Mouse (Mus musculus): ENCODE measurements at regions not wholly inside any gene's neighbourhood (a gene's known extent, or its start where the extent isn't known, plus 50 kb on each side); places are given as distances from the start of the nearest gene placed in this dataset.

DNA sequence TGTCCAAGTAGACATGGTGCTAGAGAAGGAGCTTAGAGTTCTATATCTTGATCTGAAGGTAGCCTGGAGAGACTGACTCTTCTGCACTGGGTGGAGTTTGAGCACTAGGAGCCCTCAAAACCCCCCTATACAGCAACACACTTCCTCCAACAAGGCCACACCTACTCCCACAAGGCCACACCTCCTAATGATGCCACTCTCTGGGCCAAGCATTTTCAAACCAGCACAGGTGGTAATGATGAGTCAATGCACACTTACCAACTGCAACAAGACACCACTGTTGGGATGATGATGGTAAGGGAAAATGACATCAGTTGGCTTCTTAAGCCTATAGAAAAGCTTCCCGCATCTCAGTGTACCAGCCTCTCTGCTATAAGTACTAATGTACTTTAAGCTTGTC lies 83.5 kb upstream of the Rybp start:
- Histone ChIP-seq H3K36me3 (ENCODE audit: control insufficient read depth in 1 of 2, insufficient read depth in 2 of 2, low read length in 2 of 2) (no peaks in the 10 kb centered on the region), H3K79me2 (ENCODE audit: control insufficient read depth, insufficient read depth, low read length, poor library complexity) (no peaks in the 10 kb centered on the region), H3K27ac (ENCODE audit: control insufficient read depth, low read depth, low read length) (no peak overlapping the region), H3K9ac (ENCODE audit: control insufficient read depth, low read depth, low read length, poor library complexity, severe bottlenecking) (no peak overlapping the region), H3K4me1 (ENCODE audit: control insufficient read depth in 1 of 2, insufficient read depth in 2 of 2, low read length in 2 of 2) (no peaks in the 10 kb centered on the region), H3K4me3 (ENCODE audit: control insufficient read depth in 1 of 2, insufficient read depth in 1 of 2, low read depth in 2 of 2, low read length in 2 of 2) (no peak overlapping the region), H3K9me3 (replicated peaks; ENCODE audit: insufficient read depth, low read length) (no peaks in the 10 kb centered on the region), H3K27me3 (ENCODE audit: control insufficient read depth in 1 of 2, insufficient read depth in 2 of 2, low read length in 2 of 2) (no peaks in the 10 kb centered on the region)
- TF ChIP-seq CHD2 (IDR thresholded peaks at IDR 0.05; ENCODE audit: low read length) = no peak
- no peak for TF ChIP-seq GABPA (IDR thresholded peaks at IDR 0.05; ENCODE audit: low read depth, low read length)
- TF ChIP-seq SMC3 (IDR thresholded peaks at IDR 0.05; ENCODE audit: low read depth, low read length) = no peak
- no peak for TF ChIP-seq NELFE (IDR thresholded peaks at IDR 0.05; ENCODE audit: low read depth, low read length)
- no peak for TF ChIP-seq EP300 (IDR thresholded peaks at IDR 0.05; ENCODE audit: low read depth in 1 of 2, low read length in 2 of 2)
- no peak for TF ChIP-seq USF2 (IDR thresholded peaks at IDR 0.05; ENCODE audit: borderline replicate concordance in 1 of 2, insufficient read depth in 1 of 2, low read depth in 1 of 2, low read length in 2 of 2)
- TF ChIP-seq POLR2AphosphoS5 (IDR thresholded peaks at IDR 0.05; ENCODE audit: borderline replicate concordance, low read depth, low read length) = no peak
- TF ChIP-seq ZMIZ1 (IDR thresholded peaks at IDR 0.05; ENCODE audit: low read depth, low read length) = no peak
- TF ChIP-seq MYC (IDR thresholded peaks at IDR 0.05; ENCODE audit: low read depth, low read length) = no peak
- TF ChIP-seq MAFK (IDR thresholded peaks at IDR 0.05; ENCODE audit: borderline replicate concordance, low read depth, low read length) = no peak
- no peak for TF ChIP-seq MAX (IDR thresholded peaks at IDR 0.05; ENCODE audit: low read length)
- TF ChIP-seq CTCF (IDR thresholded peaks at IDR 0.05 in 2 of 3, conservative IDR thresholded peaks at IDR 0.05 in 1 of 3; ENCODE audit: control insufficient read depth in 1 of 3, insufficient read depth in 1 of 3, low read depth in 2 of 3, low read length in 3 of 3, poor library complexity in 1 of 3, severe bottlenecking in 1 of 3) = no peak
- TF ChIP-seq CHD1 (IDR thresholded peaks at IDR 0.05; ENCODE audit: low read depth, low read length) = no peak
- no peak for TF ChIP-seq GATA1 (IDR thresholded peaks at IDR 0.05; ENCODE audit: low read depth, low read length)
- TF ChIP-seq UBTF (IDR thresholded peaks at IDR 0.05; ENCODE audit: borderline replicate concordance, insufficient read depth, low read depth, low read length) = no peak
- DNase-seq (ENCODE audit: low read depth, low spot score) = peak; percentile 5

DNA sequence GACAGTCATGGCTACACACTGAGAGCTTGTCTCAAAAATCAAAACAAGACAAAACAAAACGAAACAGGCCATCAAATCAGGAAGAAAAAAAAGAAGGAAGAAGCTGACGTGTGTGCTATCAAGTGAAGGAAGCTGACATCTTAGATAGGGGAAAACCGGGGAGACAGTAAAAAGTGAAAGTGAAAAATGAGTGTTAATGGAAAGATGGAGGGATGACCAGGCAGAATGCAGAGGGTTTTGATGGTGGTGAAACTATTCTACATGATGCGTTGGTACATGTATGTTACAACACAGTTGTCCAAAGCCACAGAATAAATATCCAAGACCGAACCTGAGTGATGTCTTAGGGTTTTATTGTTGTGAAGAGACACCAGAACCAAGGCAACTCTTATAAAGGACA lies 83.1 kb upstream of the Rybp start:
- Histone ChIP-seq H3K27ac (ENCODE audit: control insufficient read depth, low read depth, low read length) (no peak overlapping the region), H3K9me3 (replicated peaks; ENCODE audit: insufficient read depth, low read length) (no peaks in the 10 kb centered on the region), H3K4me3 (ENCODE audit: control insufficient read depth in 1 of 2, insufficient read depth in 1 of 2, low read depth in 2 of 2, low read length in 2 of 2) (peak overlapping the region in 1 of 2 experiments; percentile 19; a peak in 1 of 4 replicates), H3K36me3 (ENCODE audit: control insufficient read depth in 1 of 2, insufficient read depth in 2 of 2, low read length in 2 of 2) (peaks cover 0 to 3% of the 10 kb centered on the region in 2 experiments; a peak in 2 of 4 replicates), H3K27me3 (ENCODE audit: control insufficient read depth in 1 of 2, insufficient read depth in 2 of 2, low read length in 2 of 2) (no peaks in the 10 kb centered on the region), H3K4me1 (ENCODE audit: control insufficient read depth in 1 of 2, insufficient read depth in 2 of 2, low read length in 2 of 2) (no peaks in the 10 kb centered on the region; a peak in 1 of 4 replicates), H3K79me2 (ENCODE audit: control insufficient read depth, insufficient read depth, low read length, poor library complexity) (no peaks in the 10 kb centered on the region), H3K9ac (ENCODE audit: control insufficient read depth, low read depth, low read length, poor library complexity, severe bottlenecking) (no peak overlapping the region)
- no peak for TF ChIP-seq ELF1 (IDR thresholded peaks at IDR 0.05; ENCODE audit: low read depth, low read length)
- TF ChIP-seq MYB (IDR thresholded peaks at IDR 0.05; ENCODE audit: low read depth, low read length) = no peak
- no peak for TF ChIP-seq SMC3 (IDR thresholded peaks at IDR 0.05; ENCODE audit: low read depth, low read length)
- TF ChIP-seq ZMIZ1 (IDR thresholded peaks at IDR 0.05; ENCODE audit: low read depth, low read length) = no peak
- no peak for TF ChIP-seq MAFK (IDR thresholded peaks at IDR 0.05; ENCODE audit: borderline replicate concordance, low read depth, low read length)
- no peak for TF ChIP-seq BHLHE40 (IDR thresholded peaks at IDR 0.05; ENCODE audit: borderline replicate concordance, low read depth, low read length)
- TF ChIP-seq ZNF384 (IDR thresholded peaks at IDR 0.05; ENCODE audit: low read depth, low read length) = no peak
- no peak for TF ChIP-seq TAL1 (IDR thresholded peaks at IDR 0.05; ENCODE audit: low read length)
- no peak for TF ChIP-seq CTCF (IDR thresholded peaks at IDR 0.05 in 2 of 3, conservative IDR thresholded peaks at IDR 0.05 in 1 of 3; ENCODE audit: control insufficient read depth in 1 of 3, insufficient read depth in 1 of 3, low read depth in 2 of 3, low read length in 3 of 3, poor library complexity in 1 of 3, severe bottlenecking in 1 of 3)
- no peak for TF ChIP-seq MYC (IDR thresholded peaks at IDR 0.05; ENCODE audit: low read depth, low read length)
- TF ChIP-seq NRF1 (IDR thresholded peaks at IDR 0.05; ENCODE audit: insufficient read depth, low read depth, low read length, poor library complexity, severe bottlenecking) = no peak
- no peak for TF ChIP-seq POLR2AphosphoS5 (IDR thresholded peaks at IDR 0.05; ENCODE audit: borderline replicate concordance, low read depth, low read length)
- no peak for TF ChIP-seq RAD21 (IDR thresholded peaks at IDR 0.05; ENCODE audit: low read depth, low read length)
- TF ChIP-seq JUND (IDR thresholded peaks at IDR 0.05; ENCODE audit: low read depth, low read length) = no peak
- TF ChIP-seq E2F4 (IDR thresholded peaks at IDR 0.05; ENCODE audit: borderline replicate concordance, low read depth, low read length) = no peak
- no peak for TF ChIP-seq TCF12 (IDR thresholded peaks at IDR 0.05; ENCODE audit: low read depth, low read length)
- TF ChIP-seq USF2 (IDR thresholded peaks at IDR 0.05; ENCODE audit: borderline replicate concordance in 1 of 2, insufficient read depth in 1 of 2, low read depth in 1 of 2, low read length in 2 of 2) = no peak
- DNase-seq (ENCODE audit: low read depth, low spot score) = peak; percentile 1

Measured in MEL (cell line).